Mouse (Mus musculus) small intestine, adult 2 months (tissue): ENCODE data around the gene Htr5a.

Experiments
- CTCF ChIP-seq: fragments of 200-500 bp; IDR thresholded peaks from 2 replicates; pipeline ENCODE4 v1.5.1; 2012; ENCODE audit warnings: low read depth, mild to moderate bottlenecking, control low read depth, inconsistent platforms, low read length, moderate library complexity, mixed read lengths; ENCODE audit not compliant: insufficient replicate concordance, insufficient read length; ENCODE audit errors: extremely low read depth
- POLR2A ChIP-seq: fragments of 200-500 bp; IDR thresholded peaks from 2 replicates; pipeline ENCODE4 v1.6.1; 2012; ENCODE audit warnings: low read depth, mild to moderate bottlenecking, control low read depth, inconsistent platforms, low read length, moderate library complexity

DNA sequence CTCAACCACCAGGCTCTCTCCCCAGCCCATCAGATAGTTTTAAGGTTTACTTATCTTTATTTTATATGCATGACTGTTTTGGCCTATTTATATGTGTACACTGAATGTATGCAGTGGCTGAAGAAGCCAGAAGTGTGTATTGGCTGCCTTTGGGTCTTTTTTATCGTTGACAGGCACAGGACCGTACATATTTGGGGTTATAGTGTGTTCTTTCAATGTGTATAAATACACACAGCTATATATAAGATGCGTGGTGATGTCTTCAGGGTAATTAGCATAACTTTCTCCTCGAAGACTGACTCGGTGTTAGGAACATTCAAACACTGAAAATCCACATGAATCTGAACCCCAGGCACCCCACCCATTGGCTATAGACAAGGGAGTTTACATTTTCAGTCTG, 32.3 kb downstream of the Htr5a start:
- no peak for TF ChIP-seq CTCF
- no peak for TF ChIP-seq POLR2A
